Mouse (Mus musculus): ENCODE data around the gene Ube2g2. TPM values are rescaled to one million over a fixed set of nuclear protein-coding genes. Genes with fewer than 3 reads are reported as not detected.
A peak's percentile ranks its signal among the peaks of the same experiment; 100 is the strongest.

The Ube2g2 gene
- 10 to 100 TPM; 89.7 to 93.0 TPM for total RNA-seq (2021)
- long read RNA-seq, experiment 1, transcript Ube2g2-204 (6 exons, 2,031 nt), result major isoform, 195 of 205 reads
- long read RNA-seq, experiment 1, partial matches to known transcripts, result 8 of 205 reads
- long read RNA-seq, experiment 1, other reads (novel, unspliced or antisense), result 1 of 205 reads
- long read RNA-seq, experiment 2, transcript Ube2g2-204 (6 exons, 2,031 nt), result major isoform, 211 of 230 reads
- long read RNA-seq, experiment 2, partial matches to known transcripts, result 0 of 230 reads
- long read RNA-seq, experiment 2, other reads (novel, unspliced or antisense), result 14 of 230 reads

DNA sequence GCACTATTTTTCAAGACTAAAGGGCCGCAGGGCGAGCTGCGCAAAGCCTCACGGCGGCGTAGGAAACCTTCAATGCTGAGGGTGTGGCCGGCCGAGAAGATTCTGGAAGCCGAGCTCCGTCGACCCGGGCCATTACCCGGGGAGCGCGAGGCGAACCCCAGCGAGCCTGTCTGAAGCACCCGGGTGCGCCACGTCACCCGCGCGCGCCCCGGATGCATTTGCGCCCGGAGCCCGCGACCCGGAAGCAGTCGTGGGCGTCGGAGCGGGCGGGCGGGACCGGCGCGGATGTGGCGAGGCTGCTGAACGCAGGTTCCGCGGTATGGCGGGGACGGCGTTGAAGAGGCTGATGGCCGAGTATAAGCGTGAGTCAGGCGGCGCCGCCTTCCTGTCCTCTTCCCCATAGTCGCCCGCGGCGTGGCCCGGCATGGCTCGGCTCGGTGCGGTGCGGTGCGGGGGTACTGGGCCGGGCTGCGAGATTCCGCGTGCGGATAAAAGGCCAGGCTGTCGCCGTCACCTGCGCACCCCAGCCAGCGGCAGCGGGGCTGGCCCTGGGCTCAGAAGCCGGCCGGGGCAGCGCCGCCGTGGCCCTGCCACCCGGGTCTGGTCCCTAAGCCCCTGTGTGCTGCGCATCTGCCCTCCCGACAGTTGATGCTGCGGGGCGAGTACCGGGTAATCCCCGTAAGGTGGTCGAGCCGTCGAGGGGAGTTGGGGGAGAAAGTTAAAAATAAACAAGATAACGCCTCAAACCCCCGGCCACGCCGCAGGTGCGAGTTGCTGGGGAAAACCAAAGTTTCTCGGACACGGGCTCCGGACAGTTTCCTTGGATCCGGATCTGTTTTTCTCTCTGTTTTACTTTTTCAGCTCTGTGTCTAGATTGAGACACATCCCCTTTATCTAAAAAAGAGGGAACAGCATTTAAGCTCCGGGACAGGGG, at the start of gene Ube2g2:
TSS of gene Ube2g2 (plus strand) at position 221 of the 934 bp plus-strand sequence.
- DNase-seq (ENCODE audit: low spot score in 2 of 2), result peak; percentile 94 to 95

GRCm38 (mm10) chr10:77573162-77573561, 48.9 kb upstream of the Ube2g2 start:
- no peak for DNase-seq (ENCODE audit: low spot score in 2 of 2)

DNA sequence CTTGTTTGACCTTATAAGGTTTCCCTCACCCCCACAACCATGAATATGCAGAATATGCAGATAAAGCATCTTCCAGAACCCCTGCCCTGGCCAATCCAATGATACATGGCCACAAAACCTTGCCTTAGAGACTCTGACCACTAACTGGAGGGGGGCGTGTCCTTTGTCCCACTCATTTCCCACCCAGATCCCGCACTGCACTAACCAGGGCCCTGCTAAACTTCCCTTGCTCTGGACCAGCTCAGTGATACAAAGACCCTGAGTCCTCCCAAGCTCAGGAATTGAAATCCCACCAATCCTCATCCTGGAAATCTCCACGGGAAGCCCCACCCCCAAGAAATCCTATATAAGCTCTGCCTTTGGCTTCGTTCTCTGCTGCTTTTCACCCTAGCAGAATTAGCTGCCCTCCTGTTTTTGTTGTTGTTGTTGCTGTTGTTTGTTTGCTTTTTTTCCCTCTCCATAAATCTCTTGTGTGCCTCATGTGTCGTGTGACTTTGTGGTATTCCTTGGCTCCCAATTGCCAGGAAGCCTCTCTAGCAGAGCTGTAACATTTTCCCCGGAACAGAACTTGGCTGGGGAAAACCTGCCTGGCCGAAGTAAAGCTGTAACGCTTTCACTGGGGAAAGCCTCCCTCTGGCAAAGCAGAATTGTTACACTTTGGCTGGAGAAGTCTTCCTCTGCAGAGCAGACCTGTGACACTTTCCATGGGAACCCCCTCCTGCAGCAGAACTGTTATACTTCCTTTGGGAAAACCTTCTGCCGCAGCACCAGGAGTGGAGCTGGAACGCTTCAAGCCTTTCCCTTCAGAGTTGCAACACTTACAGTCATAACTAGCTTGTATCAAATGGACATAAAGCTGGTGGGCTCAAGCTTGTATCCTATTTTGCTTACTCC, 41.8 kb upstream of the Ube2g2 start:
- peak in 1 of 2 experiments; percentile 47 for DNase-seq (ENCODE audit: low spot score in 2 of 2)

GRCm38 (mm10) chr10:77581023-77581407, 41.1 kb upstream of the Ube2g2 start:
- no peak for DNase-seq (ENCODE audit: low spot score in 2 of 2)

- DNase-seq (ENCODE audit: low spot score in 2 of 2), result peak; percentile 94 to 97
Measured at GRCm38 (mm10) chr10:77581408-77582284, 40.4 kb upstream of the Ube2g2 start, which contains the start of gene Pttg1ip. Gene Pttg1ip, plus strand, starts transcription at chr10:77581720.

- DNase-seq (ENCODE audit: low spot score in 2 of 2), result no peak
Measured at GRCm38 (mm10) chr10:77582285-77582618, 39.8 kb upstream of the Ube2g2 start.

- no peak for DNase-seq (ENCODE audit: low spot score in 2 of 2)
Measured at GRCm38 (mm10) chr10:77583795-77584422, 38.2 kb upstream of the Ube2g2 start.

DNA sequence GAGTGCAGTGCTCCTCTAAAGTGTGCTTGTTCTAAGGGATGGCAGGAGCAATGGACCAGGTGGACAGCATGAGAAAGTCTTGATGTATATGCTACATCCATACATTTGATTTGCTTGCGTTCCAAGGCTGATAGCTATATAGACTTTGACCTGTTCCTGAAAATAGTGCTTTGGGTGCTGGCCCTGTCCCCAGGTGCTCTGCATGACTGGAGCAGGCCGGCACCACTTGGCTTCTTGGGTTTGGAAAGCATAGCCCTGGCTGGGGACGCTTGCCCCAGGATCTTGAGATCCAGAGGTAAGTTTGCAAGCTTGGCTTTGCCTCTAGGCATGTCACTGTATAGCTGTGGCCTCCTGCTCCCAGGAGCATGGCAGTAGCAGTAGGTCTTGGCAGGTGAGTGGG, 35.4 kb upstream of the Ube2g2 start:
- no peak for DNase-seq (ENCODE audit: low spot score in 2 of 2)

DNA sequence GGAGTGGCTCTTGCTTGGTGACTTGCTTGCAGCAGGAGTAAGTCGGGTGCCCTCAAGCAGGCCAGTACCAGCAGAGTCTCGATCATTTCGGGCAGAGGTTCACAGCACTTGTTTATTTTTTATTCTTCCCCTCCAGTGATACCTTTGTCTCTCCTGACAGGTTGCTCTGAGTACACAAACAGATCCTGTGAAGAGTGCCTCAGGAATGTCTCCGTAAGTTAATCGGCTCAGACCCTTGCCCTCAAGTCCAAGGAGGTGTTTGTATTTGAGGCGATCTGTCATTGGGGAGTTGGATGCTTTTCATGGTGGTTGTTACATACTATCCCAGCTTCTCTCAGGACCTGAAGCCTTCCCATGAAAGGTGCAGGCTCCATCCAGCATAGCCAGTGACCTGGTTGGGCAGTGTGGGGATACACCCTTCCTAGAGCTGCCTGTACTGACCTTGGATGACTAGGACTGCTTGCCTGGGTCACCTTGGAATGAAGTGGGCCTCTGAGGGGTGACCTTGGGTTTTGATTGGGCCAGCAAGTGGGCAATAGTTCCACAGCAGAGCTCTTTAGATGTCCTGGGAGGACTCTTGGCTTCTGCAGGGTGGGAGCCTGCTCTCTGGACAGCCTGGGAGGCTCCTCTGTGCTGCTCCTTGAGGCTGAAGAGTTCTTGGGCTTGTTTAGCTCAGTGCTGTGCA, 34.8 kb upstream of the Ube2g2 start:
- no peak for DNase-seq (ENCODE audit: low spot score in 2 of 2)

GRCm38 (mm10) chr10:77588036-77588435, 34.0 kb upstream of the Ube2g2 start:
- DNase-seq (ENCODE audit: low spot score in 2 of 2), result no peak

- no peak for DNase-seq (ENCODE audit: low spot score in 2 of 2)
Measured at GRCm38 (mm10) chr10:77589117-77589516, 33.0 kb upstream of the Ube2g2 start.

- DNase-seq (ENCODE audit: low spot score in 2 of 2), result no peak
Measured at GRCm38 (mm10) chr10:77589749-77590148, 32.3 kb upstream of the Ube2g2 start.

- DNase-seq (ENCODE audit: low spot score in 2 of 2), result no peak
Measured at GRCm38 (mm10) chr10:77590812-77591211, 31.3 kb upstream of the Ube2g2 start.

DNA sequence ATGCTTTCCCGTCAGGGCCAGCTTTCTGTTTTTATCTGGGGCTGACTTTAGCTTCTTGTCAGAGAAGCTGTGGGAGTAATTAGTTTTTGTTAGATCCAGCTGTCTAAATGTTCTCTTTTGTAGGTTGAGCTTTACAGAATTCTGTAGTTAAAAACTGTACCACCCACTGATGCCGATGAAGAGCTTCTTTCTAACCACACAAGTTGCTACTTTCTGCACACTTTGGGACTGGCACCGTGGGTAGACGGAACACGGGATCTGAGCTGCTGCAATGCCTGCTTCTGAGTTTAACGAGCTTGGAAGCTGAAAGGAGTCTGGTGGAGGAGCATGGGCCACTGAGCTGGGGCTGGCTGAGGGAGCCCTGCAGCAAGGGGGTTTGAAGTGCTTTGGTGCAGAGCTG, 30.5 kb upstream of the Ube2g2 start:
- DNase-seq (ENCODE audit: low spot score in 2 of 2), result no peak

DNA sequence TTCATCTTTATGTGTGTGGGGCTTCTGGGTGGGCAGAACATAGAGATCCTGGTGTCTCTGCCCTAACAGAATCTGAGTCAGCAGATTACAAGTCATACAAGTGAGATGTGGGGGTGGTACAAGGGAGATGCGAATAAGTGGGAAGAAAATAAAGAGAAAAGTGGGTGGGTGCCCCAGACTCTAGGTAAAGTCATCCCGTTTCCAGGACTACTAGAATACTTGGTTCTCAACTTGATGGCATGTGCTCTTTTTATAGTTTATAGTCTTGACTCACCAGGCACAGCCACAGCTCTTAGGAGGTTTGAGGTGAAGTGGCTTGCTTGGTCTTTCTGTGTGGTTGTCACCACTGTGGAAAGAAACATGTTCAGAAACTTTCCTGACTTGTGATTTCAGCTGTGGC, 26.0 kb upstream of the Ube2g2 start:
- no peak for DNase-seq (ENCODE audit: low spot score in 2 of 2)

GRCm38 (mm10) chr10:77603021-77603420, 19.1 kb upstream of the Ube2g2 start:
- DNase-seq (ENCODE audit: low spot score in 2 of 2), result no peak

DNA sequence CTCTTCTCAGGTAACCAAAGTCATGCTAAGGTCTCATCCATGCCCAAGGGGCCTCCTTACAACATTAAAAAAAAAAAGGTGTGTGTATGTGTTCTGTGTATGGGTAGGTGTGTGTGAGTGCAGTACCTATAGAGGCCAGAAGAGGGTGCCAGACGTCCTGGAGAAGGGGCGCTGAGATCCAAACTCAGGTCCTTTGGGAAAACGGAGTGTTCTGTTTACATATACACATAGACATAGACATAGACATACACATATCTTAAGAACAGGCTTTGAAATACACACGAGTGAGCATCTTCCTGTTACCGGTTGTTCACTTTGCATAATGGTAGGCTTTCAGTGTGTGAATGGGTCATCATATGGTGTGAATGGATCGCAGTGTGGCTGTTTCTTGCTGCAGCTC, 18.0 kb upstream of the Ube2g2 start:
- no peak for DNase-seq (ENCODE audit: low spot score in 2 of 2)

- DNase-seq (ENCODE audit: low spot score in 2 of 2), result no peak
Measured at GRCm38 (mm10) chr10:77604958-77605357, 17.1 kb upstream of the Ube2g2 start.

- DNase-seq (ENCODE audit: low spot score in 2 of 2), result no peak
Measured at GRCm38 (mm10) chr10:77605368-77605767, 16.7 kb upstream of the Ube2g2 start.

All from gastrocnemius, postnatal 4 days (tissue).